Mouse (Mus musculus) gastrocnemius, adult 2 months (tissue): ENCODE data around the gene 4932438H23Rik. TPM values are rescaled to one million over a fixed set of nuclear protein-coding genes. Genes with fewer than 3 reads are reported as not detected.

Source experiments
- DNase-seq: peaks from one replicate; pipeline ENCODE4 v3.0.0; 2022
- H3K27ac ChIP-seq: fragments of 200-600 bp; 2 replicates; pipeline ENCODE4 v1.8.1; 2022; ENCODE audit warnings: mild to moderate bottlenecking
- H3K4me3 ChIP-seq: fragments of 200-600 bp; 2 replicates; pipeline ENCODE4 v1.8.1; 2022; ENCODE audit warnings: mild to moderate bottlenecking, moderate library complexity
- CTCF ChIP-seq: fragments of 200-600 bp; IDR thresholded peaks from 2 replicates; pipeline ENCODE4 v1.8.1; 2022; ENCODE audit warnings: antibody characterized with exemption, mild to moderate bottlenecking, moderate library complexity
- intact Hi-C: fragments of 180-260 bp; cut with DNase I; formaldehyde crosslinking; loops from one replicate; pipeline ENCODE4 v1.15.1; 2025
- total RNA-seq, 2 experiments: library from RNA; stranded (reverse); gene quantifications; 2 replicates each; pipeline ENCODE4 v1.2.3; 2021

Gene 4932438H23Rik
- total RNA-seq, 2 experiments from 2014 or later = 0.08 to 0.48 TPM

- intact Hi-C loops = no loop called here
- Histone ChIP-seq H3K27ac (no peak overlapping the region), H3K4me3 (no peak overlapping the region)
- DNase-seq = peak; percentile 33
- TF ChIP-seq CTCF = no peak
These were observed 30.1 kb downstream of the 4932438H23Rik start for GRCm38 (mm10) chr16:91064583-91065365.

GRCm38 (mm10) chr16:91063786-91064185, 31.1 kb downstream of the 4932438H23Rik start:
- TF ChIP-seq CTCF = no peak
- Histone ChIP-seq H3K27ac (no peak overlapping the region), H3K4me3 (no peak overlapping the region)
- intact Hi-C loops = no loop called here
- no peak for DNase-seq

- H3K27ac ChIP-seq = no peak overlapping the region
- no peak for DNase-seq
- intact Hi-C loops = no loop called here
- TF ChIP-seq CTCF = no peak
- no peak overlapping the region for H3K4me3 ChIP-seq
These were observed 33.2 kb downstream of the 4932438H23Rik start for GRCm38 (mm10) chr16:91061531-91062318.

GRCm38 (mm10) chr16:91057741-91058140, 37.2 kb downstream of the 4932438H23Rik start:
- Histone ChIP-seq H3K4me3 (no peak overlapping the region), H3K27ac (no peak overlapping the region)
- intact Hi-C loops = no loop called here
- no peak for TF ChIP-seq CTCF
- no peak for DNase-seq

- intact Hi-C loops = no loop called here
- Histone ChIP-seq H3K27ac (no peak overlapping the region), H3K4me3 (no peak overlapping the region)
- no peak for TF ChIP-seq CTCF
- no peak for DNase-seq
These were observed 37.7 kb downstream of the 4932438H23Rik start for GRCm38 (mm10) chr16:91057261-91057660.

- H3K4me3 ChIP-seq = no peak overlapping the region
- DNase-seq = no peak
- intact Hi-C loops = no loop called here
- TF ChIP-seq CTCF = no peak
- no peak overlapping the region for H3K27ac ChIP-seq
These were observed 38.7 kb downstream of the 4932438H23Rik start for GRCm38 (mm10) chr16:91056043-91056821.

- intact Hi-C loops = no loop called here
- no peak for DNase-seq
- H3K27ac ChIP-seq = no peak overlapping the region
- no peak overlapping the region for H3K4me3 ChIP-seq
- TF ChIP-seq CTCF = no peak
These were observed 39.8 kb downstream of the 4932438H23Rik start for GRCm38 (mm10) chr16:91055150-91055549.

- Histone ChIP-seq H3K27ac (no peak overlapping the region), H3K4me3 (no peak overlapping the region)
- intact Hi-C loops = no loop called here
- TF ChIP-seq CTCF = no peak
- DNase-seq = no peak
These were observed 41.3 kb downstream of the 4932438H23Rik start for GRCm38 (mm10) chr16:91053599-91053998.

- peak; percentile 63 for TF ChIP-seq CTCF
- intact Hi-C loops = loop anchor here (2.0 kb wide), 2 partner anchors 27 to 35 kb away; partner anchors contain the start of gene Synj1
- H3K4me3 ChIP-seq = peak overlapping the region; percentile 84
- peak overlapping the region; percentile 96 for H3K27ac ChIP-seq
- peak; percentile 60 for DNase-seq
These were observed 49.4 kb downstream of the 4932438H23Rik start for GRCm38 (mm10) chr16:91045511-91045910.

GRCm38 (mm10) chr16:91044270-91045182, 50.4 kb downstream of the 4932438H23Rik start, which contains the start of gene Paxbp1:
Gene Paxbp1 (minus strand): TSS chr16:91044543.
- Histone ChIP-seq H3K4me3 (peak within 1 kb of the TSS; percentile 84), H3K27ac (peak within 1 kb of the TSS; percentile 96)
- TF ChIP-seq CTCF = peak; percentile 96
- peak; percentile 99 for DNase-seq
- intact Hi-C loops = loop anchor here (2.0 to 5.0 kb wide), 3 partner anchors 28 to 112 kb away; partner anchors contain the start of gene Synj1
